ENCODE assay signal across 16 mouse cellular contexts in genomic region chr4:101307286-101307685, GRCm38 (mm10).
"Had no signal": no experiment of that assay in that cellular context is flagged by ENCODE, and none has a peak within 500 bp of the region (broad histone marks: within the 10 kb centered on the region; RNA-seq: fewer than 3 reads in every experiment).

No protein-coding gene starts in this region.

- H3K36me3 ChIP-seq: neural tube, embryonic 13.5 days; neural tube, embryonic 15.5 days; stomach, embryonic 15.5 days had no signal

- DNase-seq: retina, postnatal 1 day; right cerebral cortex, adult 18-20 months; right cerebral cortex, postnatal 14 days; right cerebral cortex, postnatal 25 days; right cerebral cortex, postnatal 4 days; spleen, adult 18-20 months; thymus, adult 18-20 months; thymus, adult 2 months; thymus, postnatal 14 days; thymus, postnatal 25 days; thymus, postnatal 36 days; thymus, postnatal 4 days had no signal

- H3K4me2 ChIP-seq: neural tube, embryonic 13.5 days; stomach, embryonic 15.5 days had no signal

- H3K27ac ChIP-seq: neural tube, embryonic 13.5 days; neural tube, embryonic 15.5 days; stomach, embryonic 15.5 days; stomach, postnatal 0 days had no signal

- H3K9me3 ChIP-seq: neural tube, embryonic 13.5 days; neural tube, embryonic 15.5 days; stomach, embryonic 15.5 days had no signal

- H3K9ac ChIP-seq: neural tube, embryonic 13.5 days; neural tube, embryonic 15.5 days; stomach, embryonic 15.5 days had no signal

- H3K4me3 ChIP-seq: neural tube, embryonic 13.5 days; neural tube, embryonic 15.5 days; stomach, embryonic 15.5 days had no signal

- H3K27me3 ChIP-seq: stomach, embryonic 15.5 days had no signal
